Mouse (Mus musculus): ENCODE results near the gene Crat. TPM values are rescaled to one million over a fixed set of nuclear protein-coding genes. Genes with fewer than 3 reads are reported as not detected.

Crat gene
- polyA plus RNA-seq, 1 experiment from 2014 or later, result 30.0 TPM

- Histone ChIP-seq H3K9ac (replicated peaks; ENCODE audit: low read depth, low read length) (peak overlapping the region; percentile 82; the same call in 1 of the 2 replicates), H3K9me3 (ENCODE audit: control insufficient read depth, low read depth, low read length) (no peaks in the 10 kb centered on the region), H3K36me3 (ENCODE audit: control insufficient read depth, insufficient read depth, low read length) (peaks cover 27% of the 10 kb centered on the region), H3K27me3 (ENCODE audit: control insufficient read depth, insufficient read depth, low read length) (no peaks in the 10 kb centered on the region), H3K4me1 (ENCODE audit: control insufficient read depth, insufficient read depth, low read length) (peaks cover 10% of the 10 kb centered on the region; the same call in 1 of the 2 replicates), H3K4me2 (replicated peaks; ENCODE audit: low read depth, low read length) (peak overlapping the region; percentile 91), H3K4me3 (ENCODE audit: low read depth, low read length) (no peak overlapping the region), H3K27ac (ENCODE audit: low read length) (no peak overlapping the region)
- no peak for ATAC-seq (ENCODE audit: insufficient number of reproducible peaks, insufficient read depth, low FRiP score, low read depth)
- WGBS, result 81% methylated on average over 2 of the region's 2 CpGs
These were observed 50.1 kb downstream of the Crat start for GRCm38 (mm10) chr2:30365281-30366069.

GRCm38 (mm10) chr2:30363773-30364650 lies 51.6 kb downstream of the Crat start, which contains the start of gene Miga2:
TSS of gene Miga2 (plus strand) at chr2:30364233.
- Histone ChIP-seq H3K4me3 (ENCODE audit: low read depth, low read length) (peak within 1 kb of the TSS; percentile 95), H3K9me3 (ENCODE audit: control insufficient read depth, low read depth, low read length) (no peaks in the 10 kb centered on the region), H3K27me3 (ENCODE audit: control insufficient read depth, insufficient read depth, low read length) (no peaks in the 10 kb centered on the region), H3K4me2 (replicated peaks; ENCODE audit: low read depth, low read length) (peak within 1 kb of the TSS; percentile 91), H3K36me3 (ENCODE audit: control insufficient read depth, insufficient read depth, low read length) (peaks cover 15% of the 10 kb centered on the region), H3K4me1 (ENCODE audit: control insufficient read depth, insufficient read depth, low read length) (peaks cover 10% of the 10 kb centered on the region; the same call in 1 of the 2 replicates), H3K9ac (replicated peaks; ENCODE audit: low read depth, low read length) (peak within 1 kb of the TSS; percentile 82), H3K27ac (ENCODE audit: low read length) (peak within 1 kb of the TSS; percentile 63; the same call in 1 of the 2 replicates)
- ATAC-seq (ENCODE audit: insufficient number of reproducible peaks, insufficient read depth, low FRiP score, low read depth), result peak; percentile 99
- WGBS, result under 1% methylated on average over 54 of the region's 54 CpGs

DNA sequence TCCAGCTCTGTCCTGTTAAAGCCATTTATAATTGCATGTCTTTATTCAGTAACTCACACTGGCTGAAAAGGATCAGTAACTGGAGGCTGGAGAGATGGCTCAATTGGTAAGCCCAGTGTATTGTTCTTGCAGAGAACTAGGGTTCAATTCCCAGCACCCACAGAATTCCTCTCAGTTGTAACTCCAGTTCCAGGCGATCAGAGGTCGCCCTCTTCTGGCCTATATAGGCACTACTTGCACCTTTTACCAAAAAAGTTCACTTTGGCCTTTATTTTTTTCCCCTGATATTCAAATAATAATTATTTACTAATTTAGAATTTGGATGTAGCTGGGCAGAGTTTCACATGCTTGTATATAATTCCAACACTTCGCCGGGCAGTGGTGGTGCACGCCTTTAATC lies 52.7 kb downstream of the Crat start:
- Histone ChIP-seq H3K27me3 (ENCODE audit: control insufficient read depth, insufficient read depth, low read length) (no peaks in the 10 kb centered on the region), H3K9me3 (ENCODE audit: control insufficient read depth, low read depth, low read length) (no peaks in the 10 kb centered on the region), H3K36me3 (ENCODE audit: control insufficient read depth, insufficient read depth, low read length) (peaks cover 4% of the 10 kb centered on the region), H3K4me3 (ENCODE audit: low read depth, low read length) (no peak overlapping the region), H3K4me2 (replicated peaks; ENCODE audit: low read depth, low read length) (no peak overlapping the region), H3K27ac (ENCODE audit: low read length) (no peak overlapping the region), H3K9ac (replicated peaks; ENCODE audit: low read depth, low read length) (no peak overlapping the region), H3K4me1 (ENCODE audit: control insufficient read depth, insufficient read depth, low read length) (peaks cover 17% of the 10 kb centered on the region; the same call in 1 of the 2 replicates)
- 77% methylated on average over 5 of the region's 5 CpGs for WGBS
- ATAC-seq (ENCODE audit: insufficient number of reproducible peaks, insufficient read depth, low FRiP score, low read depth), result no peak

- Histone ChIP-seq H3K9me3 (ENCODE audit: control insufficient read depth, low read depth, low read length) (no peaks in the 10 kb centered on the region), H3K9ac (replicated peaks; ENCODE audit: low read depth, low read length) (no peak overlapping the region), H3K27me3 (ENCODE audit: control insufficient read depth, insufficient read depth, low read length) (no peaks in the 10 kb centered on the region), H3K4me3 (ENCODE audit: low read depth, low read length) (no peak overlapping the region), H3K36me3 (ENCODE audit: control insufficient read depth, insufficient read depth, low read length) (no peaks in the 10 kb centered on the region), H3K4me1 (ENCODE audit: control insufficient read depth, insufficient read depth, low read length) (peaks cover 37% of the 10 kb centered on the region), H3K27ac (ENCODE audit: low read length) (no peak overlapping the region), H3K4me2 (replicated peaks; ENCODE audit: low read depth, low read length) (no peak overlapping the region)
- no peak for ATAC-seq (ENCODE audit: insufficient number of reproducible peaks, insufficient read depth, low FRiP score, low read depth)
- WGBS, result 48% methylated on average over 10 of the region's 10 CpGs
These were observed 55.0 kb downstream of the Crat start for GRCm38 (mm10) chr2:30360626-30361025.

- H3K36me3 ChIP-seq (ENCODE audit: control insufficient read depth, insufficient read depth, low read length), result peaks cover 4% of the 10 kb centered on the region; the same call in 1 of the 2 replicates
- H3K9me3 ChIP-seq (ENCODE audit: control insufficient read depth, low read depth, low read length), result no peaks in the 10 kb centered on the region
- peak within 1 kb of the TSS; percentile 59 for H3K9ac ChIP-seq (replicated peaks; ENCODE audit: low read depth, low read length)
- H3K27ac ChIP-seq (ENCODE audit: low read length), result peak within 1 kb of the TSS; percentile 64; the same call in 1 of the 2 replicates
- peaks cover 34% of the 10 kb centered on the region for H3K4me1 ChIP-seq (ENCODE audit: control insufficient read depth, insufficient read depth, low read length)
- H3K4me3 ChIP-seq (ENCODE audit: low read depth, low read length), result peak within 1 kb of the TSS; percentile 64
- no peaks in the 10 kb centered on the region for H3K27me3 ChIP-seq (ENCODE audit: control insufficient read depth, insufficient read depth, low read length)
- H3K4me2 ChIP-seq (replicated peaks; ENCODE audit: low read depth, low read length), result peak within 1 kb of the TSS; percentile 93
- WGBS, result 2% methylated on average over 72 of the region's 73 CpGs
- peak; percentile 56 for ATAC-seq (ENCODE audit: insufficient number of reproducible peaks, insufficient read depth, low FRiP score, low read depth)
These were observed 56.8 kb downstream of the Crat start, which contains the start of gene Sh3glb2 for GRCm38 (mm10) chr2:30358533-30359531. TSS of gene Sh3glb2 (minus strand) at chr2:30359337.

DNA sequence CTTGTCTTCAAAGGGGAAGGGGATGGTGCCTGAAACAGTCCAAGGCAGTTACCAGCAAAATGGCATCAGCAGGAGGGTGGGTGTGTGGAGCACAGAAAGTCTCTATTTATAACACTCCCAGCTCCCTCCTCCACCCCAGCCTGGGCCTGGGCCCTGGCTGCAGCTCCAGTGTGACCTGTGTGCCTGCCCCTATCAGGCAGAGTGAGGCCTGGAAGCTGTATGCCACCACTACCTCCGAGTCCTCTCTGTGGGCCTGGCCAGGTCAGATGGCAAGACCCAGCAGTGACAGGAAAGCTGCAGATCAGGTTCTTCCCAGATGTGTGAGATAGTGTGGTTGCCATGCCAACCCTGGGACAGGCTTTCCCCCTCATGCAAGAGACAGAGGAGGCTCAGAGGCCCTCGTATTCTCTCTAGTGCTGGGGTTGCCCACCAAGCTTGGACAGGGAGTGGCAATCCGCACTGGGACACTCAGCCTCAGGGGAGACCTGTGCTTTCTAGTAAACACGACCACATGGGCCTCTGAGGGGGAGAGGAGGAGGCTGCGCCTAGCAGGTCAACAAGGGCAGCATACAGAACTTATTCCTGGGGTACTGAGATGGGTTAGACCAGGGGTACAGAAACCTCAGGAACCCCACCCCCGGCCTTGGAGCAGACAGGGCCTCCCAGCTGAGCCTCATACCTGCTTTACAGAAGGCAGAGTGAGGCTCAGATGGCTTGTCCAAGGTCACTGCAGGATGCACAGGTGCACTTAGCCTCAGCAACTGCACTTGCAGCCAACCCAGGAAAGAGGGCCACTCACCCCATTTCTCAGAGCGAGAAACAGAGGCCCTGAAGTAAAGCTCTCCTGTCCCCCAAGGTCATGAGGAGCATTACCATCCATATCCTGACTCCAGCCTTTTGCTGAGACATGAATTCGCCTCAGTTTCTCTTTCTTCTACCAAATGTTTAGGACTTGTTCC lies 57.8 kb downstream of the Crat start:
- WGBS, result 50% methylated on average over 8 of the region's 8 CpGs
- H3K27me3 ChIP-seq (ENCODE audit: control insufficient read depth, insufficient read depth, low read length), result no peaks in the 10 kb centered on the region
- H3K9me3 ChIP-seq (ENCODE audit: control insufficient read depth, low read depth, low read length), result no peaks in the 10 kb centered on the region
- H3K27ac ChIP-seq (ENCODE audit: low read length), result peak overlapping the region; percentile 64
- peak overlapping the region; percentile 93 for H3K4me2 ChIP-seq (replicated peaks; ENCODE audit: low read depth, low read length)
- ATAC-seq (ENCODE audit: insufficient number of reproducible peaks, insufficient read depth, low FRiP score, low read depth), result no peak
- no peak overlapping the region; the same call in 1 of the 2 replicates for H3K9ac ChIP-seq (replicated peaks; ENCODE audit: low read depth, low read length)
- peaks cover 10% of the 10 kb centered on the region; the same call in 1 of the 2 replicates for H3K36me3 ChIP-seq (ENCODE audit: control insufficient read depth, insufficient read depth, low read length)
- peaks cover 34% of the 10 kb centered on the region for H3K4me1 ChIP-seq (ENCODE audit: control insufficient read depth, insufficient read depth, low read length)
- H3K4me3 ChIP-seq (ENCODE audit: low read depth, low read length), result peak overlapping the region; percentile 64

GRCm38 (mm10) chr2:30356906-30357305 lies 58.7 kb downstream of the Crat start:
- WGBS, result 62% methylated on average over 9 of the region's 9 CpGs
- ATAC-seq (ENCODE audit: insufficient number of reproducible peaks, insufficient read depth, low FRiP score, low read depth), result no peak
- Histone ChIP-seq H3K4me2 (replicated peaks; ENCODE audit: low read depth, low read length) (no peak overlapping the region), H3K4me3 (ENCODE audit: low read depth, low read length) (no peak overlapping the region), H3K27ac (ENCODE audit: low read length) (peak overlapping the region; percentile 64; the same call in 1 of the 2 replicates), H3K4me1 (ENCODE audit: control insufficient read depth, insufficient read depth, low read length) (peaks cover 34% of the 10 kb centered on the region), H3K9ac (replicated peaks; ENCODE audit: low read depth, low read length) (no peak overlapping the region), H3K9me3 (ENCODE audit: control insufficient read depth, low read depth, low read length) (no peaks in the 10 kb centered on the region), H3K27me3 (ENCODE audit: control insufficient read depth, insufficient read depth, low read length) (no peaks in the 10 kb centered on the region), H3K36me3 (ENCODE audit: control insufficient read depth, insufficient read depth, low read length) (peaks cover 17% of the 10 kb centered on the region; the same call in 1 of the 2 replicates)

Measured in stomach, embryonic 14.5 days (tissue).